Mouse (Mus musculus): ENCODE data around the gene Celf1.

GRCm38 (mm10) chr2:90974101-90974500 lies 33.9 kb downstream of the Celf1 start:
- no peak for TF ChIP-seq CTCF (IDR thresholded peaks at IDR 0.05; ENCODE audit: insufficient read depth, low read depth, low read length)
- TF ChIP-seq POLR2A (IDR thresholded peaks at IDR 0.05; ENCODE audit: insufficient read depth, low read depth, low read length): no peak
